Mouse (Mus musculus) intestine, embryonic 15.5 days (tissue): ENCODE data around the gene Mical1. TPM values are rescaled to one million over a fixed set of nuclear protein-coding genes. Genes with fewer than 3 reads are reported as not detected.
"Not testable (repeated sequence)": the region's sequence is repeated elsewhere in the genome, so short reads cannot be mapped to it uniquely, and the experiment has no call there.

Source experiments
- ATAC-seq: fragments of 200-750 bp; cut with Nextera tagmentation; 2 replicates; pipeline ENCODE4 v1.8.0; 2017; ENCODE audit warnings: moderate TSS enrichment, moderate library complexity
- H3K27ac ChIP-seq: fragments of 300-500 bp; sonication (generic); 2 replicates; pipeline ENCODE4 v1.5.1; 2015; ENCODE audit warnings: mild to moderate bottlenecking, inconsistent platforms
- H3K27me3 ChIP-seq: fragments of 300-500 bp; sonication (generic); replicated peaks from 2 replicates; pipeline ENCODE4 v1.6.1; 2015; ENCODE audit warnings: inconsistent platforms
- H3K36me3 ChIP-seq: fragments of 300-500 bp; sonication (generic); 2 replicates; pipeline ENCODE4 v1.6.1; 2015; ENCODE audit warnings: inconsistent platforms
- H3K4me1 ChIP-seq: fragments of 300-500 bp; sonication (generic); replicated peaks from 2 replicates; pipeline ENCODE4 v1.6.1; 2015; ENCODE audit warnings: inconsistent platforms
- H3K4me2 ChIP-seq: fragments of 300-500 bp; sonication (generic); replicated peaks from 2 replicates; pipeline ENCODE4 v1.6.1; 2015; ENCODE audit warnings: mild to moderate bottlenecking, inconsistent platforms
- H3K4me3 ChIP-seq: fragments of 300-500 bp; sonication (generic); replicated peaks from 2 replicates; pipeline ENCODE4 v1.5.1; 2015; ENCODE audit warnings: inconsistent platforms
- H3K9ac ChIP-seq: fragments of 300-500 bp; sonication (generic); 2 replicates; pipeline ENCODE4 v1.6.1; 2015; ENCODE audit warnings: inconsistent platforms
- H3K9me3 ChIP-seq: fragments of 300-500 bp; sonication (generic); 2 replicates; pipeline ENCODE4 v1.6.1; 2016; ENCODE audit warnings: inconsistent platforms
- WGBS: fragments of 180-500 bp; shearing (Covaris S2); methylation state at CpG from one replicate; pipeline ENCODE4 v1.1.7; 2015; 5-methylcytosine and 5-hydroxymethylcytosine counted together
- polyA plus RNA-seq: library from polyadenylated mRNA; unstranded; fragments of >200 nt; fragmentation: Nextera tagmentation; extraction: Ambion mirVana; gene quantifications from 2 replicates; pipeline ENCODE4 v1.2.1, GENCODE M21; 2015

The Mical1 gene
- polyA plus RNA-seq, 1 experiment from 2014 or later, result 26.6 TPM

DNA sequence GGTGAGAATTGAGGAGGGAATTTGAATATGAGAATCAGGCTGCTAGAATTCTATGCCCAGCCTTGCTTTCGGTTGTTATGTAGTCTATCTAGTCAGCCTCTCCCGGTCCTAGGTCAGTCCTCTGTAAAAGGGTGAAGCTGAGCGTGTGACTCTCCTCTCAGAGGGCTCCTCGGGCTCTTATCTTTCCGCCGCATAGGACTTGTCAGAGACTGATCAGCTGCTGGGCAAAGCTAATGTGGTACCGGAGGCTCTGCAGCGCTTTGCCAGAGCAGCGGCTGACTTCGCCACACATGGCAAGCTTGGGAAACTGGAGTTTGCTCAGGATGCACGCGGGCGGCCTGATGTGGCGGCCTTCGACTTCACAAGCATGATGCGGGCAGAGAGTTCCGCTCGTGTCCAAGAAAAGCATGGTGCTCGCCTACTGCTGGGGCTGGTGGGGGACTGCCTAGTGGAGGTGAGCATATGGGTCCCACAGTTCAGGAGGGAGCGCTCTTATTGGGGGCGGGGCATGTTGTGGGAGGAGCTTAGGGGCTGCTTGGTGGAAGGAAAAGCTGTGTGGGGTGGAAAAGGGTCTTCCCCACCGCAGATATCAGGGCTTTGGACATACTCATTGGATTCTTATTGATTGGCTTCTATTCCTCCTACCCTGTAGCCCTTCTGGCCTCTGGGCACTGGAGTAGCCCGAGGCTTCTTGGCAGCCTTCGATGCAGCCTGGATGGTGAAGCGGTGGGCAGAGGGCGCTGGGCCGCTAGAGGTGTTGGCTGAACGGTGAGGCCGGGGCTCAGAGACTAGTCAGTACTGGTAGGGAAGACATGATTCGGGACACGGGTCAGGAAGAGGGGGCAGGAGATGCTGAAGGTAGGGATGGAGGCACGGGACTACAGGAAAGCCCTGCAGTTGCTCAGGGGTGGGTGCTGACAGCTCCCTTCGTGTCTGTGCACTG, 5.1 kb downstream of the Mical1 start:
- Histone ChIP-seq H3K27me3 (no peaks in the 10 kb centered on the region), H3K36me3 (peaks cover 26% of the 10 kb centered on the region), H3K4me3 (no peak overlapping the region), H3K9me3 (no peaks in the 10 kb centered on the region), H3K27ac (no peak overlapping the region), H3K4me1 (peaks cover 10% of the 10 kb centered on the region), H3K4me2 (no peak overlapping the region), H3K9ac (no peak overlapping the region)
- ATAC-seq, result no peak
- 71% methylated on average over 33 of the region's 33 CpGs for WGBS

DNA sequence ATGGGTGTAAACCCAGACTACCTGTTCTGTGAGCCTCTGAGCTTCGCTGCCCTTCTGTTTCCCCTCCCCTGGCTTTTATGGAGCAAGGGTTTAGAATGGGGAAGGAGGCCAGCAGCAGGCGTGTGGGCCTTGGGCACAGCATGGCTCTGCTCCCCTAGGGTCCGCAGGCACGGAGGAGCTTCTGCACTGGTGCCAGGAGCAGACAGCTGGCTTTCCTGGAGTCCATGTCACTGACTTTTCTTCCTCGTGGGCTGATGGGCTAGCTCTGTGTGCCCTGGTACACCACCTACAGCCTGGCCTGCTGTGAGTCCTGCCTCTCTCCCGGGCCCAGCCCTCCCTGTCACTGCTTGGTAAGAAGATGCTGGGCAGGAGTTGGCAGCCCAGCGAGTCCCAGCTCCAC, 6.3 kb downstream of the Mical1 start:
- H3K27me3 ChIP-seq, result no peaks in the 10 kb centered on the region
- no peak overlapping the region for H3K27ac ChIP-seq
- ATAC-seq, result no peak
- H3K4me3 ChIP-seq, result no peak overlapping the region
- no peaks in the 10 kb centered on the region for H3K9me3 ChIP-seq
- H3K36me3 ChIP-seq, result peaks cover 36% of the 10 kb centered on the region
- 88% methylated on average over 7 of the region's 7 CpGs for WGBS
- H3K4me2 ChIP-seq, result no peak overlapping the region
- H3K9ac ChIP-seq, result no peak overlapping the region
- H3K4me1 ChIP-seq, result peaks cover 11% of the 10 kb centered on the region

DNA sequence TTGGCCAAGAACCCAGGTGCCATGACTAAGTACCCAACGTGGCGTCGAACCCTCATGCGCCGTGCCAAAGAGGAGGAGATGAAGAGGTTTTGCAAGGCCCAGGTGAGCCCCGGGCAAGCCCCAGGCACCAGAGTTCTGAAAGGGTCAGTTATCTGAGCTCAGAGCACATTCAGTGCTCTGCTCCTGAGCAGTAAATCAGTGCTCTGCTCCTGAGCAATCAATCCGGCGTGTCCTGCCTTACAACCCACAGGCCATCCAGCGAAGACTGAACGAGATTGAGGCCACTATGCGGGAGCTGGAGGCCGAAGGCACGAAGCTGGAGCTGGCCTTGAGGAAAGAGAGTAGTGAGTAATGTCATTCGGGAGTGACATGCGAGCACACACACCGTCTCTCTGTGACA, 9.7 kb downstream of the Mical1 start:
- 88% methylated on average over 16 of the region's 16 CpGs for WGBS
- ATAC-seq, result no peak
- peaks cover 40% of the 10 kb centered on the region for H3K36me3 ChIP-seq

DNA sequence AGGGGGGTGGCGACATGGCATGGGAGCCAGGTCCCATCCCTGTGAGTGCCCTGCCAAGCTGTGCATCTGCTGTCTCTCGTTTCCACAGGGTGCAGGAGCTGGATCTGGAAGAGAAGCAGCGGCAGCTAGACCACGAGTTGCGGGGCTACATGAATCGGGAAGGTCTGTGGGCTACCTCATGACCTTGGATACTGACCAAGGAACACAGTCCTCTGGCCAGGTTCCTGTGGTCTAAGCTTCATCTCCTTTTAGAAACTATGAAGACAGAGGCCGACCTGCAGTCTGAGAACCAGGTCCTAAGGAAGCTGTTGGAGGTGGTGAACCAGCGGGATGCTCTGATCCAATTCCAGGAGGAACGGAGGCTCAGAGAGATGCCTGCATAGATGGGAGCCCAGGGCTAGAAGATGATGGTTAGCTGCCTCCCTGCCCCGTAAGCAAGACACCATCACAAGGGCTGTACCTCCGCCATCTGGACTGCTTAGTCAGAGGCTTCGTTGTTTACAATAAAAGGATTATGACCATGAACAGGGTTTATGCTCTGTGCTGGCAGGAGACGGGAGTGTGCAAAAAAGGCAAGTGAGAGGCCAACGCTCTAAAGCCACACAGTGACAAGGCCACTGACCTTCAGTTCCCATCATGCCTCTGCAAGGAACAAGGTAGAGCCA, 10.5 kb downstream of the Mical1 start:
- no peaks in the 10 kb centered on the region for H3K27me3 ChIP-seq
- H3K4me1 ChIP-seq, result peaks cover 21% of the 10 kb centered on the region
- no peak overlapping the region for H3K4me3 ChIP-seq
- 75% methylated on average over 14 of the region's 14 CpGs for WGBS
- no peak overlapping the region for H3K27ac ChIP-seq
- no peaks in the 10 kb centered on the region for H3K9me3 ChIP-seq
- no peak for ATAC-seq
- no peak overlapping the region for H3K9ac ChIP-seq
- H3K36me3 ChIP-seq, result peaks cover 40% of the 10 kb centered on the region
- H3K4me2 ChIP-seq, result no peak overlapping the region

More for the DNA sequence above, 9.7 kb downstream of the Mical1 start:
- H3K9ac ChIP-seq, result no peak overlapping the region
- H3K27ac ChIP-seq, result no peak overlapping the region
- H3K4me3 ChIP-seq, result no peak overlapping the region
- H3K9me3 ChIP-seq, result no peaks in the 10 kb centered on the region
- no peak overlapping the region for H3K4me2 ChIP-seq
- H3K27me3 ChIP-seq, result no peaks in the 10 kb centered on the region
- peaks cover 21% of the 10 kb centered on the region for H3K4me1 ChIP-seq

DNA sequence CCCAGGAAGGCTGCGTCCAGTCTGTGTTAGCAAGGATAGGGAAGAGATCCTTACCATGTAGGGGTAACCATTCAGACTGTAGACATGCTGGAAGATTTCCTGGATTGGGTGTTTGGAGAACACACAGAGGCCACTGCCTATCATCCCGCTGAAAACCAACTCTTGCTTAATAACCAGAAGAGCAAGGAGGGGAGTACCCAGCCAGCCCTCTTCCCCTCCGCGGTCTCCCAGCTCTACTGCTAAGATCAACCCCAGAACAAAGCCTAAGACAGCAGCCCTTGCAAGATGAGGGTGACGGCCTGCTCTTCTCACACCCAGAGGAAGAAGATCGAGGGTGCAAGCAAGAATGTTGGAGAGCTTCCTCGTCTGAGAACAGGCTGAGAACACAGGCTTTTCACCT, 12.8 kb downstream of the Mical1 start:
- WGBS, result 25% methylated on average over 7 of the region's 7 CpGs
- peak overlapping the region; percentile 97 for H3K4me2 ChIP-seq
- H3K9me3 ChIP-seq, result no peaks in the 10 kb centered on the region
- peak overlapping the region; percentile 68 for H3K9ac ChIP-seq
- H3K27ac ChIP-seq, result peak overlapping the region; percentile 72; the same call in 1 of the 2 replicates
- no peaks in the 10 kb centered on the region for H3K27me3 ChIP-seq
- peak overlapping the region; percentile 65 for H3K4me3 ChIP-seq
- ATAC-seq, result no peak
- H3K4me1 ChIP-seq, result peaks cover 21% of the 10 kb centered on the region
- peaks cover 32% of the 10 kb centered on the region for H3K36me3 ChIP-seq

DNA sequence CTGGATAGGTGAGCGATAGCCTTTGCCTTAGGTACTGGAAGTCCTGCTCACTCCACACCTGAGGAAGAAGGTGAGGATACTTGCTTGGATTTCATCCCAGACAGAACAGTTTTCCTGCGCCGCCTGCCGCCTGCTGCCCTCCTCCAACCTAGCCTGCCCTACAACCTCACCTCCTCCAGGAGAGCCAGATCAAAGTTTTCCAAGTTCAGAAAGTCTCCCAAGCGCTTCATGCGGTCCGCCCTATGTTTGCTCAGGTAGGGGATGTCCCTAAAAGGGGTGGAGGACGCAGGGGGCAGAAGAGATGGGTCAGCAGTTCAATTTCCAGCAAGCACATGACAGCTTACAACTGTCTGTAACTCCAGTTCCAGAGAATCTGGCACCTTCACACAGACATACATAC, 13.2 kb downstream of the Mical1 start:
- peak; percentile 4; the same call in 1 of the 2 replicates for ATAC-seq
- 17% methylated on average over 8 of the region's 8 CpGs for WGBS
- peak overlapping the region; percentile 68 for H3K9ac ChIP-seq

DNA sequence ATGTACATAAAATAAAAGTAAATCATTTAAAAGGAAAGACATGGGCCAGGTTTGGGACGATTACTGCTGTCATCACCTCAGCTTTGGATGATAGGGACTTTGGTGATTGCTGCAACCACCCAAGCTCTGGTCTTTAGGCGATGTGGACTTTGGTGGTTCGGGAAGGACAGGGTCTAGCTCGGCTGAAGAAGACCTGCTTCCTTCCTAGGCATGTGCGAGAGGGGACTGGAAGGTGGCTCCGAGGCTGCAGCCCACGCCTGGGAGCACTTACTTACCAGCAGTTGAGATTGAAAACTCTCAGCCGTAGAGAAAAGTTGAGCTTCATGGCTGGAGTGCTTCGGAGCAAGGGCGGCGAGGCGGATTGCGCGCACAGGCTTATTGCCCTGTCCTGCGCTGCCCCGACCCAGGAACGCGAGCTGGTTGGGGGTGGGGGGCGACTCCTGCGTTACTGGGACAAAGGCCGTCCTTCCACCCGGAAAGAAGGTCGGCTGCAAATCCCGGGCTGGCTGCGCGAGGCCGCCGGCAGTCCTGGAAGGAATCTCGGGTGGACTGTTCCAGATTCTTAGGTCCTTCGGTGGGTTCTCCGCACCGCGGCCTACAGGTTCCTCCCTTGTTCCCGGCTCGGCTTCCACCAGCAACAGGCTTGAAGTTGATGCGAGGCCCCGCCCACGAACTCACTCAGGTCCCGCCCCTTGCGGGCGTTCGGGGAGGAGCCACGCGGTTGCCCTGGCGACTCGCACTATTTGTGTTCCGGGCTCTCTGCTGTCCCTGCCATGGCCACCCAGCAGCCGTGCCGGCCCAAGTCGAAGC, 13.8 kb downstream of the Mical1 start, which contains the start of the genes Smpd2 and Ppil6:
Gene Smpd2 (minus strand): TSS at position 662 of the 810 bp plus-strand sequence.
Gene Ppil6 (plus strand): TSS at position 732 of the 810 bp plus-strand sequence.
- H3K4me2 ChIP-seq, result peak within 1 kb of the TSS; percentile 97
- H3K9ac ChIP-seq, result peak within 1 kb of the TSS; percentile 68
- under 1% methylated on average over 50 of the region's 50 CpGs for WGBS
- peak within 1 kb of the TSS; percentile 72 for H3K27ac ChIP-seq
- H3K9me3 ChIP-seq, result no peaks in the 10 kb centered on the region
- H3K4me1 ChIP-seq, result peaks cover 21% of the 10 kb centered on the region
- H3K36me3 ChIP-seq, result peaks cover 24% of the 10 kb centered on the region
- H3K27me3 ChIP-seq, result no peaks in the 10 kb centered on the region
- ATAC-seq, result peak; percentile 96
- peak within 1 kb of the TSS; percentile 65 for H3K4me3 ChIP-seq

More for the DNA sequence above, 13.2 kb downstream of the Mical1 start:
- Histone ChIP-seq H3K36me3 (peaks cover 28% of the 10 kb centered on the region), H3K9me3 (no peaks in the 10 kb centered on the region), H3K4me1 (peaks cover 21% of the 10 kb centered on the region), H3K27me3 (no peaks in the 10 kb centered on the region), H3K27ac (peak overlapping the region; percentile 72), H3K4me2 (peak overlapping the region; percentile 97), H3K4me3 (peak overlapping the region; percentile 65)

DNA sequence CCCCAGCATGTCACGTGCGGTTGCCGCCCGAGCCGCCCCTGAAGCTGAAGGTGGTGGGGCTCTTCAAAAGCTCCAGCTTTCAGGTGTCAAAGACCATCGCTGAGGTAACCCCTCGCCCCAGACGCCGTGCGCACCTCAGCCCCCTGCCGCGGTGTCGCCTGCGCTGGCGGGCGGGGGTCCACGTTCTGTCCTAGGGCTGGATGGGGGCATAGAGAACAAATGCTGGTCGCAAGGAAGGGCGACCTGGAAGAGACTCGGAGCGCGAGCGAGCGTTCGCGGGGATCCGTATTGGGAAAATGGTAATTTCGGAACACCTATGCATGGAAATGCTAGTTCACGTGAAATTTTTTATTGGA, 14.4 kb downstream of the Mical1 start:
- H3K4me3 ChIP-seq, result peak overlapping the region; percentile 65
- no peaks in the 10 kb centered on the region for H3K9me3 ChIP-seq
- WGBS, result 1% methylated on average over 29 of the region's 29 CpGs

DNA sequence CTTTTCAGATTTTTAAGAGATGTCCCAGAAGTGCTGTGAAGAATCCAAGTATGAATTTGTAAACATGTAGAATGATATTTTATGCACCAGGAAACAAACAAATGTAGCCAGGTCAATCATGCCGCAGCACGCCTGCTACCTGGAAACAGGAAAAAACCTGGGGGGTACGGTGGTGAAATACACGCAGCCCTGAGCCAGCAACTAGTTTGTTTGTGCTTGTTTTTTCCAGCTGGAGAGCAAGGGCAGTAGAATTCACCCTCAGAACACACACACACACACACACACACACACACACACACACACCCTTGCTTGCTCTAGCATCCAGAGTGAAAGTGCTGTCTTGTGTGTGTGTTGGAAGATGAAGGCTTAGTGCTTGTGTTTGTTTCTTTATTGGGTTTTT, 15.0 kb downstream of the Mical1 start:
- H3K9ac ChIP-seq, result no peak overlapping the region
- H3K4me1 ChIP-seq, result peaks cover 21% of the 10 kb centered on the region
- H3K9me3 ChIP-seq, result no peaks in the 10 kb centered on the region
- 48% methylated on average over 4 of the region's 4 CpGs for WGBS
- H3K4me3 ChIP-seq, result no peak overlapping the region
- no peak for ATAC-seq
- no peak overlapping the region for H3K27ac ChIP-seq
- no peak overlapping the region for H3K4me2 ChIP-seq
- H3K36me3 ChIP-seq, result peaks cover 15% of the 10 kb centered on the region
- H3K27me3 ChIP-seq, result no peaks in the 10 kb centered on the region

More for the DNA sequence above, 14.4 kb downstream of the Mical1 start:
- no peaks in the 10 kb centered on the region for H3K27me3 ChIP-seq
- peak overlapping the region; percentile 68 for H3K9ac ChIP-seq
- ATAC-seq, result no peak
- peak overlapping the region; percentile 97 for H3K4me2 ChIP-seq
- peaks cover 20% of the 10 kb centered on the region for H3K36me3 ChIP-seq
- no peak overlapping the region for H3K27ac ChIP-seq
- H3K4me1 ChIP-seq, result peaks cover 21% of the 10 kb centered on the region

DNA sequence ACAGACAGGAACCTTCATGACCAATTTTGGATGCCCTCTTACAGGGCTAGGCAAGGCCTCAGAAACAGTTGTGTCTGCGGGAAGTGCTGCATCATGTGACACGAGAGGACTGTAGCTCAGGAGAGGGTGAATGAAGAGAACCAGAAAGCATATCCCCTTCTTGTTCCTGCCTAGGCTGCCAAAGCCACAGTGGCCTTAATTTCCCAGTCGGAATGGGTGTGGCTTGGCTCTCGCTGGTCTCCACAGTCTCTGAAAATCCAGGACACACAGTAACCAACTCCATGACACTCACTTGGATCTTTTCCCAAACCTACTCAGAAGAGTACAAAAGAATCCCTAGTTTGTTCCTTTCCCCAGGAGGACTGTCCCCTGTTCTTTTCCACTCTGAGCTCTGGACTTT, 24.8 kb downstream of the Mical1 start:
- no peak for ATAC-seq
- no peak overlapping the region for H3K27ac ChIP-seq
- no peak overlapping the region for H3K9ac ChIP-seq
- no peaks in the 10 kb centered on the region for H3K36me3 ChIP-seq
- H3K4me1 ChIP-seq, result no peaks in the 10 kb centered on the region
- 71% methylated on average over 4 of the region's 4 CpGs for WGBS
- no peaks in the 10 kb centered on the region for H3K9me3 ChIP-seq
- no peaks in the 10 kb centered on the region for H3K27me3 ChIP-seq
- H3K4me2 ChIP-seq, result no peak overlapping the region
- H3K4me3 ChIP-seq, result no peak overlapping the region

DNA sequence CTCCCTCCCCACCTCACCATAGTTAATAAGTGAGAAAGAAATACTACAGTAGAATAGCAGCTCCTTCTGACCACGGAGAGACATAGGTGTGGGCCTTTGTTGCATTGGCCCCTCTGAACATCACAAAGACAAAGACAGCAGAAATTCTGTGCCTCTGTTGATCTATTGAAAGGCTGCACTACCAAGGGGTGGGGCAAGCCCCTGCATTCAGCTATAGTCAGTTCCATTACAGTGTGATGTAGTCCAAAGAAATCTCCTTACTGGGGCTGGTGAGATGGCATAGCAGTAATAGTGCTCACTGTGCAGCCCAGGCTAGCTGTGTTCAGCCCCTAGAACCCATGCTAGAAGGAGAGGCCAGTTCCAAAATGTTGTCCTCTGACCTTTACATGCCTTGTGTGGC, 28.9 kb downstream of the Mical1 start:
- Histone ChIP-seq H3K36me3 (no peaks in the 10 kb centered on the region), H3K4me1 (no peaks in the 10 kb centered on the region), H3K27me3 (no peaks in the 10 kb centered on the region), H3K9me3 (no peaks in the 10 kb centered on the region), H3K4me3 (no peak overlapping the region), H3K4me2 (no peak overlapping the region), H3K27ac (no peak overlapping the region), H3K9ac (no peak overlapping the region)
- ATAC-seq, result no peak
- 90% methylated on average over 1 of the region's 1 CpGs for WGBS

DNA sequence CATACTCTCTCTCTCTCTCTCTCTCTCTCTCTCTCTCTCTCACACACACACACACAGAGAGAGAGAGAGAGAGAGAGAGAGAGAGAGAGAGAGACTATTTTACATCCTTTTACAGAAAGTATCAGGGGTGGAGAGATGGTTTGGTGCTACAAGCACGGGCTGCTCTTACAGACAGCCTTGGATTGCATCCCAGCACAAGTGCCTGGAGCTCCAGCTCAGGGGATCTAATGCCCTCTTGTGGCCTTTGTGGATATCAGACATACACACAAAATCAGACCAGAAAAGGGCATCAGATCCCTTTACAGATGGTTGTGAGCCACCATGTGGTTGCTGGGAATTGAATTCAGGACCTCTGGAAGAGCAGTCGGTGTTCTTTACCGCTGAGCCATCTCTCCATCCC, 29.3 kb downstream of the Mical1 start:
- not testable (repeated sequence) for H3K9ac ChIP-seq, H3K4me1 ChIP-seq, H3K27ac ChIP-seq, H3K4me2 ChIP-seq, H3K36me3 ChIP-seq, H3K27me3 ChIP-seq, H3K9me3 ChIP-seq, H3K4me3 ChIP-seq
- WGBS, result 5% methylated on average over 3 of the region's 3 CpGs
- ATAC-seq, result peak; percentile 80
